Mouse (Mus musculus): ENCODE data around the gene Wscd1.
"Not testable (repeated sequence)": the region's sequence is repeated elsewhere in the genome, so short reads cannot be mapped to it uniquely, and the experiment has no call there.

Gene Wscd1

GRCm38 (mm10) chr11:71821526-71821925 is 71.8 kb downstream of the Wscd1 start:
- DNase-seq (ENCODE audit: low read depth, low spot score), result not testable (repeated sequence)

- no peak for DNase-seq (ENCODE audit: low read depth, low spot score)
These were observed 72.3 kb downstream of the Wscd1 start for GRCm38 (mm10) chr11:71822031-71822430.

DNA sequence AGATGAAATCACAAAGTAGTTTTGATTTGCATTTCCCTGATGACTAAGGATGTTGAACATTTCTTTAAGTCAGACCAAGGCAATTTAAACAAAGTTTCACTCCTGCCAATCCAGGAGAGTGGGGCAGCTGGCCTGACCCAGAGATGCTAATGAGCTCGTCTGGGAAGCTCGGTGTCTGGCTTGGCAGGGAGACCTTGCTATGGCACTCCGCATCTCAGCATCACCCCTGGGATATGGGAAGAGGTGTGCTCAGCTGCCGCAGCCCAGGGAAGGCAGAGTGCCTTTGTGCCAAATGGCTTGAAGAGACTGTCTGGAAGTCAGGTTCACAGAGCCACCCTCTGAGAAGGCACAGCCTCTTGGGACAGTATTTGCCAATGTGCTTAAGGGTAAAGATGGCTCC is 75.3 kb downstream of the Wscd1 start:
- no peak for DNase-seq (ENCODE audit: low read depth, low spot score)

Data from forelimb bud, embryonic 11.5 days (tissue).